Mouse (Mus musculus) myocyte (in vitro differentiated cells): ENCODE results near the gene Dnah6.

Source experiments
- MAX ChIP-seq: IDR thresholded peaks from one replicate; pipeline ENCODE4 v1.6.1; 2011; ENCODE audit warnings: low read depth, mild to moderate bottlenecking, control low read depth
- MYOD1 ChIP-seq, 3 experiments: IDR thresholded peaks; one replicate each; pipeline ENCODE4 v1.6.1; 2011; ENCODE audit warnings: control low read depth in 2 of 3, low read depth in 2 of 3, mild to moderate bottlenecking in 2 of 3, moderate library complexity in 1 of 3; ENCODE audit not compliant: insufficient read length in 2 of 3, control insufficient read depth in 1 of 3
- POLR2A ChIP-seq: IDR thresholded peaks from one replicate; pipeline ENCODE4 v1.6.1; 2011; ENCODE audit warnings: low read depth, mild to moderate bottlenecking, control low read depth, moderate library complexity; ENCODE audit not compliant: insufficient read length

DNA sequence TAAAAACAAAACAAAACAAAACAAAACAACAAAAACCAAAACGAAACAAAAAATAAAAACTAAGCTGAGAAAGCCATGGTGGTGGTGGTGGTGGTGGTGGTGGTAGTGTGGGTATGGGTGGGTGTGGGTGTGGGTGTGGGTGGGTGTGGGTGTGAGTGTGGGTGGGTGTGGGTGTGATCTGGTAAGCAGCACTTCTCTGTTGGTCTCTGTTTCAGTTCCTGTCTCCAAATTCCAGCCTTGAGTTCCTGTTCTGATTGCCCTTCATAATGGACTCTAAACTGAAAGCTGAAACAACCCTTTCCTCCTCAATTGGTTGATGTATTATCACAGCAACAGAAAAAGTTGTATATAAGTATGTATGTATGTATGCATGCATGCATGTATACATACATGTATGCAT, 222.6 kb downstream of the Dnah6 start:
- TF ChIP-seq MYOD1 (IDR thresholded peaks at IDR 0.05; ENCODE audit: control insufficient read depth in 1 of 3, insufficient read length in 2 of 3, low read depth in 2 of 3) (no peak), POLR2A (no peak), MAX (no peak)
